Mouse (Mus musculus): ENCODE measurements around the gene Rcn3.

GRCm38 (mm10) chr7:45138403-45138802 lies 46.4 kb upstream of the Rcn3 start:
- TF ChIP-seq POLR2A (IDR thresholded peaks at IDR 0.05; ENCODE audit: borderline replicate concordance, low read depth, low read length) (no peak), CTCF (IDR thresholded peaks at IDR 0.05; ENCODE audit: low read depth, low read length) (no peak)

Measured in bone marrow macrophage, adult 2 months (primary cell).